In the genomic region with DNA sequence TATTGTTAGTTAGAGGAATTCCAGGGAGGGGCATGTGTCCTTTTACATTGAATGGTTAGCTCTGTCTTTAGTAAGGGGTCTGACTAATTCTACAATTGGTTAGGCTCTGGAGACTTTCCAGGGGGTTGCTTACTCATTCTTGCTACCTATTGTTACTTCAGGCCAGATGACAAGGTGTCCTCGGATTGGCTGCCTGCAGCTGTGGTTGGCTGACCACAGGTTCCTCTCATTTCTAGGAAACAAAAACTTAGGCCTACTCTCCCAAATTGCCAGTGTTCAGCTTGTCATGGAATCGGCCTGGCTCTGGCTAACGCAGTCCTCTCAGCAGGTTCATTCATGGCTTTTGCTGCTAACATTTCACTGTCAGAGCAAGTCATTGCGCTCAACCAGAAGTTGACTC, we compare ENCODE assay signal across 18 mouse cellular contexts.
"Had no signal": no experiment of that assay in that cellular context is flagged by ENCODE, and none has a peak within 500 bp of the region (broad histone marks: within the 10 kb centered on the region; RNA-seq: fewer than 3 reads in every experiment).

No protein-coding gene starts in this region.

- H3K27me3 ChIP-seq: limb, embryonic 12.5 days; limb, embryonic 15.5 days; midbrain, embryonic 13.5 days; neural tube, embryonic 13.5 days had no signal

- H3K4me1 ChIP-seq: limb, embryonic 12.5 days; limb, embryonic 15.5 days; midbrain, embryonic 13.5 days; neural tube, embryonic 13.5 days had no signal

- H3K36me3 ChIP-seq: limb, embryonic 12.5 days; limb, embryonic 15.5 days; midbrain, embryonic 13.5 days; neural tube, embryonic 13.5 days had no signal

- H3K9me3 ChIP-seq: limb, embryonic 12.5 days; limb, embryonic 15.5 days; neural tube, embryonic 13.5 days had no signal

- H3K9ac ChIP-seq: limb, embryonic 12.5 days; limb, embryonic 15.5 days; liver, embryonic 14.5 days; liver, postnatal 0 days; lung, embryonic 14.5 days; midbrain, embryonic 13.5 days; neural tube, embryonic 13.5 days had no signal

- H3K4me3 ChIP-seq: limb, embryonic 12.5 days; limb, embryonic 15.5 days; midbrain, embryonic 13.5 days; myocyte; neural tube, embryonic 13.5 days had no signal

- H3K4me2 ChIP-seq: limb, embryonic 12.5 days; limb, embryonic 15.5 days; liver, embryonic 11.5 days; lung, embryonic 14.5 days; midbrain, embryonic 13.5 days; neural tube, embryonic 13.5 days had no signal

- ATAC-seq: liver, postnatal 0 days; midbrain, embryonic 13.5 days; midbrain, embryonic 16.5 days had no signal

- H3K27ac ChIP-seq: limb, embryonic 12.5 days; limb, embryonic 15.5 days; liver, embryonic 14.5 days; midbrain, embryonic 13.5 days; neural tube, embryonic 13.5 days had no signal

- DNase-seq: kidney, adult 8-10 months; kidney, postnatal 14 days; kidney, postnatal 4 days; left cerebral cortex, postnatal 4 days; liver, postnatal 0 days; lung, embryonic 14.5 days; lung, postnatal 10 days; lung, postnatal 36 days; thymus, adult 18-20 months; thymus, postnatal 36 days had no signal
